Mouse (Mus musculus) T-cell, adult 2 months (primary cell): ENCODE results near the gene Slc25a34.

Source experiments
- DNase-seq: peaks from one replicate; pipeline ENCODE4 v3.0.0; 2022; ENCODE audit warnings: low spot score

Slc25a34 gene

DNA sequence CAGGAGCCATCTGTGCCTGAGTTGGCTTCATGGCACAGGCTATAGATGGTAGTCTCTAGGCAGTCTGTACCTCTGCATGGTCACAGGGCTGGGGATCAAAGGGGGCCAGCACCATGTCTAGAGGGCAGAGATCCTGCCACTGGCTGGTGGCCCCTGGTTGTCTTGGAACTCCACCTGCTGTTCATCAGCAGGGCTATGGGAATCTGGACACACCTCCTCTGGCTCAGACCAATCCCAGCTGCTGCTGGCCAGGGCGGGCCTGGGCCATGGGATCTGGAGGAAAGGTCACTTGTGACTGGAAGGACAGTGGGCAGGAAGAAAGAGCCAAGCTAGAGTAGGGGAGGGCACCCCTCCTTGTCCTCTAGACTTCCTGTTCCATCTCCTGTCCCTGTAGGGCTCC, at the start of gene Slc25a34:
Gene Slc25a34 (minus strand): TSS at position 156 of the 400 bp plus-strand sequence.
- DNase-seq: no peak

GRCm38 (mm10) chr4:141672325-141672724, 48.7 kb upstream of the Slc25a34 start:
- no peak for DNase-seq

- no peak for DNase-seq
Measured at GRCm38 (mm10) chr4:141671389-141671788, 47.8 kb upstream of the Slc25a34 start.

DNA sequence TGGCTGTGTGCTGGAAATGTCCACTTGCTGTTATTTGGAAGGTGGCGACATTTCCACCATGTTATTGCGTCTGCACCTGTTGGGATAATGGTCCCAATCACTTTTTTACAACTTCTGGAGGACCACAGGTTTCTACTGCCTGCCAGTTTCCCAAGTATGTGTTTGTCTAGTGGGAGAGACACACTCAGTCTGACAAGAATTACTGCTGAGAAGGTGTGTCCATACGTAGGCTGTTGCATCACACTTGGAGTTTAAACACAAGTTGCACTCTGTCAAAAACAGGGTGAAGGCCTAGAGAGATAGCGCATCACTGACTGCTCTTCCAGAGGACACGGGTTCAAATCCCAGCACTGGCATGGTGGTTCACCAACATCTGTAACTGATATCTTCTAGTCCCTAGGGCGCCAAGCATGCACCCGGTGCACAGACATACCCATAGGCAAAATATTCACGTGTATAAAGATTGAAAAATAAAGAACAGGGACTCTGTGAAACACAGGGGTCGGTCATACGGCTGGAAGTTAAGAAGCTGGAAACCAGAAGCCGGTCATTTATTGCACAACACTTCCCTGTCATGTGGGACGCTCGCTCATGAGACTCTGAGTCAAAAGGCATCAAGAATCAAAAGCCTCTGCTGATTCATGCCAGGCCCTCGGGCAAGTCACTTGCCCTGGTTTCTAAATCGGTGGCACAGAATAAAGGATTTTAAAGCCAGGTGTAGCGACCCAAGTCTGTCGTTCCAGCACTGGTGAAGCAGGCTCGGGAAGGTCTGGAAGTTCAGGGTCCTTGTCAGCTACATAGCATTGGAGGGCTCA, 46.5 kb upstream of the Slc25a34 start:
- DNase-seq: no peak

GRCm38 (mm10) chr4:141664799-141665198, 41.2 kb upstream of the Slc25a34 start, which contains the start of gene Plekhm2:
Gene Plekhm2, minus strand, starts transcription at chr4:141664899.
- DNase-seq: no peak

DNA sequence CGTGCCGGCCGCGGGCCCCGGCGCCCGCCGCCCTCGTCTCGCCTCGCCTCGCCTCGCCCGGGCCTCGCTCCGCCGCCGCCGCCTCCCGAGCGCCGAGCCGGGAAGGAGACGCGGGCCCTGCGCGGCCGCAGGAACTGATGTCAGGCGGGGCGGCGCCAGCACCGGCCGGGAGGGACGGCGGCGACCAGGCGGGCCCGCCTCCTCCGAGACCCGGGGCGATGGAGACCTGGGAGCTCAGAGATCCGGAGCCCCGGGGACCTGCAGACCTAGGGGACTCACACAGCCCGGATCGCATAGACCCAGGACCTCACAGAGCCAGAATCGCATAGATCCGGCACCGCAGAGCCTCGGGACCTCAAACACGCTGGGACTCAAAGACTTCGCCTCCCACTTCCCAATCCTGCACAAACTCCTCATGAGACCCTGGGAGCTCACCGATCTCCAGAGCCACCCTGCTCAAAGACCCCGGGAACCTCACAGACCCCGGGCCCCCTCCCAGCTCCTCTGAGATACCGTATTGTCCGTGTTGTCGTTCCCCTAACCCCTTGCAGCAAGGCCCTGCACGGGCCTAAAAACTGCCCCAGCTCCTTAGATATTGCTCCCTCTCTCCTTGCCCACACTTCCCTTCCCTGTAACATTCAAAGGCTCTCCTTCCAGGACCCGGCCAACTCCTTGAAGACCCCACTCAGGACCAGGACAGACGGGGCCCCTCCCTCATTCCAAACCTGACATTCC, 40.6 kb upstream of the Slc25a34 start:
- peak; percentile 65 for DNase-seq

DNA sequence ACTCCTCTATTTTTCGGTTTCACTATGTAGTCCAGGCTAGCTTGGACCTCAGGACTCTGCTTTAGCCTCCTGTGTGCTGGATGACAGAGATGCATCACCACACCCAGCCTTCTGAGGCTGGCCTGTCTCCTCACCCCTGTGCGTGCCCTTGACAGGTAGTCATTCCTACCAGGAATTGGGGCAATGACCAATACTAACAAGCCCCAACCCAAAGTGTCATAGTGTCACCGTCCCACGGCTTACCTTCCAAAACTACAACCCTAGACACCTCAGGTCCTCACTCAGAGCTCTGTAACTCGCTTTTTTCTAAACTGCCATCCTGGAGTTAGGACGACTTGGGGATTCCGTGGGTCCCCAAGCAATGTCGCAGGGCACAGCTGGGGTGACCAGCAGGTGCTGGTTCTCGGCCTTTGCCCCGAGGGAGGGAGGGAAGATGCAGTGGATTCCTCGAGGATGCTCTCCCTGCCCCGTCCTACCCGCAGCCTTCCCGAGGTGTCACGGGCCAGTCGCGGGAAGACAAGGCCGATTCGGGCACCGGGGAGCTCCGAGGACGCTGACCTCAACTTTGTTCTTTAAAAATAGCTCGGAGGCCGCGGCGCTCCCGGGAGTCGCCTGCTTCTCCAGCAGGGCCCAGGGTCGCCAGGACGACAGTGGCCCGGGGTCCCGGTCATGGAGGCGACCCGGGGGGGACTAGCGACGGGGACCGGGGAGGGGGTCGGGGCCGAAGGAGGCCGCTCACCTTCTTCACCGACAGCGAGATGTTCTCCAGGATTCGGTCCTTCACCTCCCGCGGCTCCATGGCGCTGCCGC, 39.7 kb upstream of the Slc25a34 start:
- DNase-seq: no peak

DNA sequence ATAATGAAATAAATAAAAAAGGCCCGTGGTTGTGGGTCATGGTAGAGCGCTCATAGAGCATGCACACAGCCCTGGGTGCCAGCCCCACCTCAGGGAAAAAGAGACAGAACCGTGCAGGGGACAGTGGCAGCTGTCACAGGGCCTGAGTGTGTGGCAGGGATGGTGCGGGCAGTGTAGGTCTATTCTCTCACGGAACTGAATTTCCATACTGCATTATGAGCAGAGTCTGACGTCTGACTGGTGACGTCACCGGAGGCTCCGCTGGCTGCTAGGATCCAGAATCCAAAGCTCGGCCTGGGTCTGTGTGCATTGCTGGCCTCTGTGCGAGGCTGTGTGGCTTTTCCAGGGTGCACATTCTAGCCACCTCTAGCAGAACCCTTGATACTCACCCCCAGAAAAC, 37.3 kb upstream of the Slc25a34 start:
- DNase-seq: no peak

DNA sequence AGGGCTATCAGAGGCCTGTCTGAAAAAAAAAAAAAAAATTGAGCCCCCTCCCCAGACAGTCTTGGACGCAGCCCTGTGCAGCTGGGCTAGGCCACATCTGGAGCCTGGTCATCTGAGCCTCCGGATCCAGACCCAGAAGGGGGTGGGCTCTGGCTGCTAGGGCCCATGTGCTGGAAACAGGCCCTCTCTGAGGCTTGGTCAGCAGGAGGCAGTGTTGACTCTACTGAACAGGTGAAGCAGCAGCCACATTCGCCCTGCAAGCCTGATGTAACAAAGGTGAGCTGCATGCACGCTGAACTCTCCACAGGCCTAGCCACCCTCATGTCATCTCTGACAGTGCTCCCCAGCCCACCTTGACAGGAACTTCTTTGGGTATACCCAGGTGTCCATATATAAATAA, 36.1 kb upstream of the Slc25a34 start:
- no peak for DNase-seq

DNA sequence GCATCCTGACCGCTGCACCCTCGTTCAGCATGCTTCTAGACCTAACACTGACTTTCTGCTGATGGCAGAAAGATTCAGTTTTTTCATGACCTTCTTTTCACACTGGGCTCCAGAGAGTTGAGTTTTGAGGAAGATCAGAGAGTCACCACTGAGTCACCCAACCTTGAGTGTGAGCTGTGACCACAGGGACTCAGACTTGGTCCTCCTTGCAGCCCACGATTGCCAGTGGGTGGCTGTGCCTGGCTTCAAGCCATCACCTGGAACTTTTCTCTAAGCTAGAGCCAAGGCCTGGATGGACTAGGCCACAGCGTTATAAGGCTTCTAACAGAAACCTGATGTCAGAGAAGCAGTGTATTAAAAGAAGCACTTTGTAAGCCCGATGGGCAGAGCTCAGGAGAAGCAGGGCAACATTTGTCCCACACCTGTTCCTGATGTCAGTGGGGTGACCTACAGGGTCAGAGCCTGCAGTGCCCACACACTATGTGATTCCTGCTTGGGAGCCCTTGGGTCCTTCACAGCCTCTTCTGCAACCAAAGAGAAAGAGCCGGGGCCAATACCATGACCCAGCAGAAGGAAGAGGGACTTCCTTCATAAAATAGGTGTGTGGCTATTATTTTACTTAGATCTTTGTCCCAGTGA, 35.3 kb upstream of the Slc25a34 start:
- no peak for DNase-seq

GRCm38 (mm10) chr4:141656932-141657331, 33.3 kb upstream of the Slc25a34 start:
- DNase-seq: no peak

DNA sequence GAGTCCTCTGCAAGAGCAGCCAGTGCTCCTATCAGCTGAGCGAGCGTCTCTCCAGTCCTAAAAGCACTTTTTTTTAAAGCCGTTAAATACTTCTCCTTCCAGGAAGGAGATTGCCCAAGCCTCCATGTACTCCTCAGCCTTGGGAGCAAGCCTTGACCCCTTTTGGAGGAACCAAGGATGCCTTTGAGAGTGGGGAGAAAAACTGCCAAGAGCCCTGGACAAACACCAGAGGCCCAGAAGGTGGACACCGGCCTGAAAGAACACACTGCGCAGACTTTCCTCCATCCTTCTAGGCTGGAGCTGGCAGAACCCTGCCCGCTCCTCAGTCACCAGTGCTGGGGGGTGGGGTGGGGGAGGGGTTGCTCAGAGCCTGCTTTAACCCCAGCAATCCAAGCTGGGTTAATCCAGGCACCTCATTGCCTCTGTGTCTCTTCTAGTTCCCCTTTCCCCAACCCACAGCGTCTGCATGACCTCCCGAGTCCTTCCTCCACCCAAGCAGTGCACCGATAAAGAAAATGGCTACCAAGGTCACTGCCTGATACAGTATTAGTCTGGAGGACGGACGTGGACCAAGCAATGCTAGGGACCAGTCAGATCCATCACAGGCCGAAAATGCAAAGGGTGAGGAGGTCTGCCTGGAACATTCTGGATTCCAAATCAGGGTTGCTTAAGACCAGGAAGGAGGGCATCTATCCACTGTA, 32.4 kb upstream of the Slc25a34 start:
- DNase-seq: no peak

DNA sequence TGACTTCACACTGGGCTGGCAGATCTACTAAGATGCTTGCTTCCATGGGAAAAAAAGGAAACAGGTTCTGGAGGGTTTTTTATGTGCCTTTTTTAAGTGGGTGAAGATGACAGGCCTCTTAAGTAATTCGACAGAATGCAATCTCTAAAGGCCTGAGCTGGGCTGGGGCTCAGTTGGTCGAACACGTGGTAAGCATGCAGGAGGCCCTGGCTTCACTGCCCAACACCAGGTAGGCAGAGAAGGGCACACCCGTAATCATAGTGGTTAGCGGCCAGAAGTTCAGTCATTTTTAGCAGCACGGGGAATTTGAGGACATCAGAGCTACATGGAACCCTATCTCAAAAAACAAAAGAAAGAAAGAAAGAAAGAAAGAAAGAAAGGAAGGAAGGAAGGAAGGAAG, 30.9 kb upstream of the Slc25a34 start:
- no peak for DNase-seq

DNA sequence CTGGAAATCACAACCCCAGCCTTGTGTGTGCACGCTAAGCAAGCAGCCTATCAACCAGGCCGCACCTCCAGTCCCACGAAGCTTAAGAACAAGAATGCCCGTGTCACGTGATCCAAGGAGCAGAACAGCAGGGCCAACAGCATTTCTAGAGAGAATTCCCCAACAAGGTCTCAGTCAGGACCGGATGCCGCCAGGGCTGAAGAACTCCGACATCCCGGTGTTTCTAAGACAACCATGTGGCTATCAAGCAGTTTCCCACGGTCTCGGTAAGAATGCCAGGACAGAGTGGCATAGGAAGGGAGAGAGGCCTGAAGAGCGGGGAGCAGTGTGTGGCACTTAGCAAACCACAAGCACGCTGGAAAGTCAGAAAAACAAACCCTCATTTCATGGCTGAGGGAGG, 30.2 kb upstream of the Slc25a34 start:
- no peak for DNase-seq

GRCm38 (mm10) chr4:141653044-141653443, 29.4 kb upstream of the Slc25a34 start:
- no peak for DNase-seq

DNA sequence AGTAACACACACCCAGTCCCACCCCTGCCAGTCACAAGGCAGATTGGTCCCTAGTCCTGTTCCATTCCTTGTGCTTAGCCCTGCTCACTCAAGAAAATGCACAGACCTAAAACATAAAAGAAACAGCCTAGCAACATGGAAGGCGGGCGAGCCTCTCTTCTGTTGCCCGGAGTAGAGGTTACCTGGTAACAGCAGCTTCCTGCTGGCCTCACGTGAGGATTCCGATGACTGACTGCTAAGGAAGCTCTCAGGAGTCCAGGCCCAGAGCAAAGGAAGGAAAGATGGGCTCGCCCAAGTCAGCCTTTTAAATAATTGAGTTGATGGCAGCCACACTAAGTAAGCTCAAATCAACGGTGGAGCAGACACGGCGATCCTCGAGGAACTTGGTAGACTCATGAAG, 28.3 kb upstream of the Slc25a34 start:
- DNase-seq: no peak

DNA sequence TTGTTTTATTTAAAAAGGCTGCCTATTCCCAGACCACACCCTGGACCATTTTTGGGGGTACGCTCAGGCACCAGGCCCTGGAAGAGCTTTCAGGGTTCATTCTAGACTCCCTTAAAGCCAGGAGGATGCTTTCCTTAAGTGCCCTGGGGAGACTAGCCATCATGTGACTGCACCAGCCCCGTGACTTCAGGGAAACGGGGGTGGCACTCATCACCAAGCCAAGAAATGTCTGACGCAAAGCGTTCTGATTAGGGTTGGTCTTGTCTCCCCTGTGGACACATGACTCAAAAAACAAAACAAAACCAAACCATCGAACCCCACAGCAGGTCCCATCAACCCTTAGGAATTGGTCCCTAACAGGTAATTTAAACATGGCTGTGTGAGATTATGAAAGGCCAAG, 27.7 kb upstream of the Slc25a34 start:
- no peak for DNase-seq

- no peak for DNase-seq
Measured at GRCm38 (mm10) chr4:141649244-141649643, 25.6 kb upstream of the Slc25a34 start.

- no peak for DNase-seq
Measured at GRCm38 (mm10) chr4:141648262-141648661, 24.6 kb upstream of the Slc25a34 start.

DNA sequence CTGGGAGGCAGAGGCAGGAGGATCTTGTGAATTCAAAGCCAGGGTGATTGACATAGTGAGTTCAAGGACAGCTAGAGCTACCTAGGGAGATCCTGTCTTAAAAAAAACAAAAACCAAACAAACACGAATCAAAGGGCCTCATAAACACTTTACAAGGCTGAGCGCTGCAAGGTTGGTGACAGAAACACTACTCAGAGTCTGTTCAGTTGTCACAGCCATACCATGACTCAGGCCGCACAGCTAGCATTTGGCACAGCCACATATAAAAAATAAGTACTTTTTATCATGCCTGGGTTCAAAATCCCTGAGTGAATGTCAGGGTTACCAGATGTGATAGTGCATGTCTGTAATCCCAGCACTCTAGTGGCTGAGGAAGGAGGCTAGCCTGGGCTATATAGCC, 23.6 kb upstream of the Slc25a34 start:
- no peak for DNase-seq

DNA sequence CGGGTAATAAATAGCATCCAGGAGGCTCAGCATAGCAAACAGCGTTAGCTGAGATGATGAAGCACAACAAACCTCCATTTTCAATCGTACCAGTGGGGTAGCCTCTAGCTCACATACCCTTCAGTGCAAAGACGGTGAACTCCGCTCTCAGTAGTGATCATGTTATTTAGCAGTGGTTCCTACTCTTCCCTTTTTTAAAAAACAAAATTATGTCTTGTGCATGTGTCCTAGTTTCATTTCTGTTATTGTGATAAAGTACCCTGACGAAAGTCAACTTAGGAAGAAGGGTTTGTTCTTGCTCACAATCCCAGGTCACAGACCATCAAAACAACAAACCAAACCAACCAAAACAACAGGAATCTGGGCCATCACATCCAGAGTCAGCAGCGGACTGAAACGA, 22.4 kb upstream of the Slc25a34 start:
- DNase-seq: no peak
